Mouse (Mus musculus) granulocyte monocyte progenitor cell, adult 5-6 weeks (primary cell): ENCODE measurements around the gene Anxa11. TPM values are rescaled to one million over a fixed set of nuclear protein-coding genes. Genes with fewer than 3 reads are reported as not detected.

Experiments
- total RNA-seq, 2 experiments: library from RNA; stranded (forward) in 1 of 2; stranded (reverse) in 1 of 2; fragments of 200-712, 200-1000 nt in 1 of 2; fragments of >200 nt in 1 of 2; fragmentation: Nextera tagmentation in 1 of 2; gene quantifications; 2 replicates each; pipeline ENCODE4 v1.2.3; 2014 to 2017

Anxa11 gene
- total RNA-seq, 2 experiments from 2014 or later = 9.7 to 41.1 TPM

Other genes with a start within 250 kb of the Anxa11 start
- gene Ppif, start 148.0 kb upstream of the Anxa11 start, total RNA-seq (2014; fragmentation: Nextera tagmentation) = 91.9 and 93.5 TPM in 2 replicates
- gene Ppif, start 148.0 kb upstream of the Anxa11 start, total RNA-seq (2017) = 21.8 and 23.8 TPM in 2 replicates
- gene Zcchc24, start 73.1 kb upstream of the Anxa11 start, total RNA-seq (2014; fragmentation: Nextera tagmentation) = 0.54 and 1.5 TPM in 2 replicates
- gene Zcchc24, start 73.1 kb upstream of the Anxa11 start, total RNA-seq (2017) = 1.3 and 1.6 TPM in 2 replicates
- gene Plac9a, start 60.9 kb downstream of the Anxa11 start, total RNA-seq (2014; fragmentation: Nextera tagmentation) = not detected in 2 replicates
- gene Plac9a, start 60.9 kb downstream of the Anxa11 start, total RNA-seq (2017) = not detected in 2 replicates
- 16.4 and 19.6 TPM in 2 replicates for gene Tmem254a, start 85.5 kb downstream of the Anxa11 start, total RNA-seq (2014; fragmentation: Nextera tagmentation)
- 0.21 and 0.95 TPM in 2 replicates for gene Tmem254a, start 85.5 kb downstream of the Anxa11 start, total RNA-seq (2017)
- gene Cphx1, start 96.1 kb downstream of the Anxa11 start, total RNA-seq (2014; fragmentation: Nextera tagmentation) = not detected in 2 replicates
- not detected in 2 replicates for gene Cphx1, start 96.1 kb downstream of the Anxa11 start, total RNA-seq (2017)
- not detected in 2 replicates for gene Duxbl1, start 136.4 kb downstream of the Anxa11 start, total RNA-seq (2014; fragmentation: Nextera tagmentation)
- not detected in 2 replicates for gene Duxbl1, start 136.4 kb downstream of the Anxa11 start, total RNA-seq (2017)
- not detected in 2 replicates for gene Gm9780, start 200.6 kb downstream of the Anxa11 start, total RNA-seq (2014; fragmentation: Nextera tagmentation)
- gene Gm9780, start 200.6 kb downstream of the Anxa11 start, total RNA-seq (2017) = not detected in 2 replicates
- 20.9 and 37.8 TPM in 2 replicates for gene Tmem254c, start 225.2 kb downstream of the Anxa11 start, total RNA-seq (2014; fragmentation: Nextera tagmentation)
- 28.1 and 32.1 TPM in 2 replicates for gene Tmem254c, start 225.2 kb downstream of the Anxa11 start, total RNA-seq (2017)
- gene Cphx2, start 239.4 kb downstream of the Anxa11 start, total RNA-seq (2014; fragmentation: Nextera tagmentation) = not detected in 2 replicates
- gene Cphx2, start 239.4 kb downstream of the Anxa11 start, total RNA-seq (2017) = not detected in 2 replicates
- not detected in 2 replicates for gene Cphx3, start 240.1 kb downstream of the Anxa11 start, total RNA-seq (2014; fragmentation: Nextera tagmentation)
- not detected in 2 replicates for gene Cphx3, start 240.1 kb downstream of the Anxa11 start, total RNA-seq (2017)